Mouse (Mus musculus): ENCODE data around the gene Tmcc1.

- TF ChIP-seq CTCF (IDR thresholded peaks at IDR 0.05; ENCODE audit: low read depth) (no peak), EP300 (optimal IDR thresholded peaks at IDR 0.05) (no peak)
Measured at GRCm38 (mm10) chr6:115973139-115973875, 220.0 kb downstream of the Tmcc1 start.

Data from stomach, postnatal 0 days (tissue).